Mouse (Mus musculus): ENCODE results near the gene Prkg2. TPM values are rescaled to one million over a fixed set of nuclear protein-coding genes. Genes with fewer than 3 reads are reported as not detected.

Prkg2 gene
- polyA plus RNA-seq (2016; fragmentation: Nextera tagmentation; extraction: Ambion mirVana) = 2.9 and 3.7 TPM in 2 replicates

DNA sequence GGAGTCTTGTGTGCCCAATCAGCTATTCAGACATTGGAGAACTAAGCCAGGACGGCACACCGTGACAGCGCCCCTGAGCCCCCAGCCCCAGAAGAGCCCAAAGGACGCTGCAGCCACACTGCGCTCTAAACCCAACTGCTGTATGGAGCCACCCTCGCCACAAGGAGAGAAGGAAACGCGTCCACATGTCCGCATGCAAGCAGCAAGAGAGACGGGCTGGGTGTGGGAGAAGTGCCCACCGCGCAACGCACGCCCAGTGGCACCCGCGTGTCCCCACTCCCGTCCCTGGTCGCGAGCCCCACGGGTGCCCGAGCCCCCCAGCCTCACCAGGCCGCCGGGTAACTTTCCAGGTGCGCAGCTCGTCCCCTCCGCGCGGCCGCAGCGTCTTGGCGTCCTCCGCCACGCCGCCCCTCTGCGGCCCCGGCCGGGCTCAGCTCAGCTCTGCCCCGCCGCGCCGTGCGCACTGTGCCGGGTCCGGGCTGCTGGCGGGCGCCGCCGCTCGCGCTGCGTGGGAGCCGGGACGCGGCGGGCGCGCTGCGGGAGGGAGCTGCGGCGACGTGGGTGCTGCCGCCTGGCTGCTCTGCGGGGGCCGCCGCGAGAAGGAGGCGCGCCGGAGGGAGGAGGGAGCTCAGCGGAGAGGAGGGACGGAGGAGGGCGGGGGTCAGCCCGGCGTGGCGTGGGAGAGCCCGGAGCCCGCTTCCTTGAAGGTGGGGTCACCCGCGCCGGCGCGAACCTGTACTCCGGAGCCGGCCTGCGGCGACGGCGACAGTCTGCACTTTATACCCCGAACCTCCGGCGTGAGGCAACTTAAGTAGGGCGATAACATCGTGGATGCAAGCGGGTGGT is at the start of gene Prkg2:
Gene Prkg2, minus strand, starts transcription at position 756 of the 846 bp plus-strand sequence.
- H3K4me2 ChIP-seq = peak within 1 kb of the TSS; percentile 98
- peak within 1 kb of the TSS; percentile 78 for H3K4me3 ChIP-seq (replicated peaks)
- peak; percentile 67; the same call in 1 of the 2 replicates for ATAC-seq (ENCODE audit: insufficient number of reproducible peaks, insufficient read depth, low FRiP score, low TSS enrichment, low read depth)
- no peaks in the 10 kb centered on the region for H3K36me3 ChIP-seq
- peaks cover 14% of the 10 kb centered on the region for H3K4me1 ChIP-seq (replicated peaks)
- peak within 1 kb of the TSS; percentile 83 for H3K9ac ChIP-seq (replicated peaks)
- no peaks in the 10 kb centered on the region for H3K9me3 ChIP-seq
- 1% methylated on average over 84 of the region's 94 CpGs for WGBS
- H3K27me3 ChIP-seq = peaks cover 61% of the 10 kb centered on the region
- 0 out of 2 replicates have a peak within 1 kb of the TSS, but pooled peaks have one; percentile 2 for H3K27ac ChIP-seq

DNA sequence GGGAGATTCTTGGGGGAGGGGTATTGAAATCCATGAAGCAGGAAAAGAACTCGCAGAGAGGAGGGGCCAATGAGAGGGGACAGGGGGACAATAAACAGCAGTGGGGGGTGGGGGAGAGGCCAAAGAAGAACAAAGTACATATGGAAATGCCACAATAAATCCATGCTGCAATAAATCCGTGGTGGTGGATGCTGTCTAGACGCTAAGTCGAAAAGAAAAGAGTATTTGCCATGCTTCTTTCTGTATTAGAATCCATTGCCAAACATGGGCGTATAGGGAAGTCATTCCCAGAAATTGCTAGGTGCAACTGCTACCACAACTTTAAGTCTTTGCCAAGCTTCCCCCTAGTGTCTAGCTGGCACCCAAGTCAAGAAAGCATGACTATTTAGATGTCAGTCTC is 46.8 kb upstream of the Prkg2 start:
- no peak overlapping the region for H3K9ac ChIP-seq (replicated peaks)
- no peak for ATAC-seq (ENCODE audit: insufficient number of reproducible peaks, insufficient read depth, low FRiP score, low TSS enrichment, low read depth)
- no peaks in the 10 kb centered on the region for H3K36me3 ChIP-seq
- H3K4me1 ChIP-seq (replicated peaks) = peaks cover 5% of the 10 kb centered on the region; the same call in 1 of the 2 replicates
- H3K4me3 ChIP-seq (replicated peaks) = no peak overlapping the region
- H3K4me2 ChIP-seq = no peak overlapping the region
- H3K27me3 ChIP-seq = no peaks in the 10 kb centered on the region
- 23% methylated on average over 5 of the region's 5 CpGs for WGBS
- no peak overlapping the region for H3K27ac ChIP-seq
- H3K9me3 ChIP-seq = no peaks in the 10 kb centered on the region

DNA sequence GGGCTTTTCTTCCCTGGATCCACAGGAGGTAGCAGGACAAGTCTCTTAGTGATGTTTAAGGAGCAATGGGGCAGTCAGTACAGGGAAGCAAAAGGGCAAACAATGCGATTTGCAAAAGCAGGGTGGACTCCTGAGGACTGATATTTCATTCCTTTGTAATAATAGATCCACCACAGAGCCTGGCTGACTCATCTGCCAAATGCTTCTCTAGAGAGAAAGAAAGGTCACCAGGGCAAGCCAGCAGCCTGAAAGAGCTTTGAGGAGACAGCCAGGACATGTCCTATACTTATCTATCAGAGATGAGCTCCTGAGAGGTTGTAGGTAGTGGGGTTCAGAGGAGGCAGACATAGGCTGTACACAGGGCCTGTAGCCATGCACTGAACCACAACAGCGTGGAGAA is 41.2 kb upstream of the Prkg2 start:
- 73% methylated on average over 2 of the region's 2 CpGs for WGBS
- no peak for ATAC-seq (ENCODE audit: insufficient number of reproducible peaks, insufficient read depth, low FRiP score, low TSS enrichment, low read depth)
- Histone ChIP-seq H3K4me1 (replicated peaks) (peaks cover 15% of the 10 kb centered on the region), H3K27ac (no peak overlapping the region), H3K36me3 (no peaks in the 10 kb centered on the region), H3K27me3 (no peaks in the 10 kb centered on the region), H3K9me3 (no peaks in the 10 kb centered on the region), H3K9ac (replicated peaks) (no peak overlapping the region), H3K4me2 (no peak overlapping the region), H3K4me3 (replicated peaks) (no peak overlapping the region)

DNA sequence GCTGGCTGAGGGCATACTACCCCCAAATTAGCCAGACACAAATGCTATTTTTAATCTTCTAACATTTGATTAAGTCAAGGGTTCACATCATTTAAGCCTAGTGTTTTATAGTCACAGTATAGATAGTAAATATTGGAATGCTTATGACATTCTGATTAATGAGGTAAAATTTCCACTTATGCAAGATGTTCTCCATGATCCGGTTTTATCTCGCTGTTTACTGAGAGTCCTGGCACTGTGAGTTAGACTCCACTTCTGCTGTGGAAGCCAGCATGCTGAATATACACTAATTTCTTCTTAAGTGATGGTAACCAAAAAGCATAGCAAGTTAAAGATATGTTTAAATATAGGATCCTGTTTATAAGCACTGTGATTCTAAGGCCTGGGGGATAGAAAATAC is 31.2 kb upstream of the Prkg2 start:
- ATAC-seq (ENCODE audit: insufficient number of reproducible peaks, insufficient read depth, low FRiP score, low TSS enrichment, low read depth) = no peak
- no peak overlapping the region for H3K4me3 ChIP-seq (replicated peaks)
- no peaks in the 10 kb centered on the region for H3K9me3 ChIP-seq
- H3K36me3 ChIP-seq = no peaks in the 10 kb centered on the region
- no peaks in the 10 kb centered on the region for H3K27me3 ChIP-seq
- no peak overlapping the region for H3K4me2 ChIP-seq
- WGBS = 92% methylated on average over 2 of the region's 2 CpGs
- H3K9ac ChIP-seq (replicated peaks) = no peak overlapping the region
- H3K27ac ChIP-seq = no peak overlapping the region
- no peaks in the 10 kb centered on the region for H3K4me1 ChIP-seq (replicated peaks)

DNA sequence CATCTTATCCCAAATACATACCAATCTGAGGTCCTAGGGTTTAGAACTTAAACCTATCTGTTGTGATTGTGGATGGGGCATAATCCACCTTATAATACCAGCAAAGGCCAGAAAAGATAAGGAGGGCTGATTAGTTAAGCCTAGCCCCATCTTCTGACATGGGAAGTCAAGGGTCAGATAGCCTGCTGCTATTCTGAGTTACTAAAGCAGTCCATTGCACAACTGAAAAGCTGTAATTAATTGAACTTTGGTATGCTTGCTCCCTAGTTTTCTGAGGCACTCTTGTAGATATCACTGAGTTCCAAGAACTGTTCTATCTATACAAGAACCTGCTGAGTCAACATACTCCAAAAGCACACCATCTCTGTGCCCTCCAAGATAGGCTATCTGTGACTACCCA is 25.4 kb upstream of the Prkg2 start:
- Histone ChIP-seq H3K9ac (replicated peaks) (no peak overlapping the region), H3K4me3 (replicated peaks) (no peak overlapping the region), H3K27ac (no peak overlapping the region), H3K4me1 (replicated peaks) (no peaks in the 10 kb centered on the region), H3K36me3 (no peaks in the 10 kb centered on the region), H3K27me3 (no peaks in the 10 kb centered on the region), H3K4me2 (no peak overlapping the region), H3K9me3 (no peaks in the 10 kb centered on the region)
- no peak for ATAC-seq (ENCODE audit: insufficient number of reproducible peaks, insufficient read depth, low FRiP score, low TSS enrichment, low read depth)

DNA sequence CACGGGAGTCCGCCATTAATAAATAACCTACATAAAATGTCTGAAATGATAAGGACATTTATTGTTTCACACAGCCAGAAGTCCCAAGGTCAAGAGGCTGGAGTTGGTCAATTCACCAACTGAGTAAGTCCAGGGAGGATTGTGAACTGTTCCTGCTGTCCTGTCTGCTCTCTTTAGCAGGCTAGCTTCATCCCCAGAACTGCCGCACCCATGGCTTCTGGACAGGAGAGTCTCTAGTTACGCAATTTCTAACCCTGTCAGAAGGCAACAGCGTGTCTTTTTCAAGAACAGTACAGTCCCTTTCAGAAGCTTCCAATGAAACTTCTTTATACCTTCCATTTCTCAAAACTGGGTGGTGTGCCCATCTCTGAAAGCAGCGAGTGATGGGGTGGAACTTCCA is 1.9 kb upstream of the Prkg2 start:
- H3K9me3 ChIP-seq = no peaks in the 10 kb centered on the region
- 93% methylated on average over 6 of the region's 6 CpGs for WGBS
- no peaks in the 10 kb centered on the region for H3K36me3 ChIP-seq
- no peak overlapping the region for H3K9ac ChIP-seq (replicated peaks)
- H3K4me3 ChIP-seq (replicated peaks) = no peak overlapping the region
- H3K4me1 ChIP-seq (replicated peaks) = peaks cover 14% of the 10 kb centered on the region
- no peak for ATAC-seq (ENCODE audit: insufficient number of reproducible peaks, insufficient read depth, low FRiP score, low TSS enrichment, low read depth)
- no peak overlapping the region for H3K27ac ChIP-seq
- H3K27me3 ChIP-seq = peaks cover 61% of the 10 kb centered on the region
- no peak overlapping the region for H3K4me2 ChIP-seq

DNA sequence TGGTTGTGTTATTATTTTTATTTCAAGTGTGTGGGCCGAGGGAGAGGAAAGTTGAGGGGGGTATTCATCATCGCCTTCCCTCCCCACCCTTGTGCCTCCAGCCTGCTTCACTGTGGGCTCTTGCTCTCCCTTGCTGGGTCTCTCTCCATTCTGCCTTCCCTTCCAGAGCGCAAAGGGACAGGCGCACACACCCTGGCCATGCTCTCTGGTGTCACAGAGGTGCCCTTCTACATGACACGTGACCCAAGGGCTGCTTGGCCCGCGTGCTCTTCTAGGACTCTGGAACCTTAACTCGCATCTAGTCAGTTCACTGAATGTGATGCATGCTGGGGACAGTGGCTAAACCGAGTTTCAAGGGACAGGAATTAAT is 276 bp upstream of the Prkg2 start:
- Histone ChIP-seq H3K4me1 (replicated peaks) (peaks cover 14% of the 10 kb centered on the region), H3K36me3 (no peaks in the 10 kb centered on the region), H3K27ac (no peak overlapping the region), H3K9ac (replicated peaks) (peak overlapping the region; percentile 83; the same call in 1 of the 2 replicates), H3K4me2 (peak overlapping the region; percentile 98), H3K9me3 (no peaks in the 10 kb centered on the region), H3K4me3 (replicated peaks) (peak overlapping the region; percentile 78), H3K27me3 (peaks cover 61% of the 10 kb centered on the region)
- peak; percentile 24; the same call in 1 of the 2 replicates for ATAC-seq (ENCODE audit: insufficient number of reproducible peaks, insufficient read depth, low FRiP score, low TSS enrichment, low read depth)
- WGBS = 4% methylated on average over 9 of the region's 9 CpGs

DNA sequence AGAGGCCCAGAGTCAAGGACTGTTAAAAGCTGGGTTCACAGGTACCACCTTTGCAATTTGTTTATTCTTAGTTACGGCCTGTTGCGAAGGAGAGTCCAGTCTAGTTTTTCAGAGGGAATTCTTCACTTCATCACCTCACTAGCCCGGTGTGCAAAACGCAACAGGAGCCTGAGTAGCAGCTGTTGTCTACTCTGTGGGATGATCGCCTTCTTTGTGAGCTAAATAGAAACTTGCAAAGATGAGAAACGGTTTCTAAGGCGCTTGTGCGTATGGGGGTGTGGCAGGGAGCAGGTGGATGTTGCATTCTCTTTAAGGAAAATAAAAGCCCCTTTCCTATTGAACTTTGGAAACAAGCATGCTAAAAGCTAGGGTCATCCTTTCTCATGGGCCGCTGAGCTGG is 1.2 kb downstream of the Prkg2 start:
- peak overlapping the region; percentile 78 for H3K4me3 ChIP-seq (replicated peaks)
- peaks cover 14% of the 10 kb centered on the region for H3K4me1 ChIP-seq (replicated peaks)
- ATAC-seq (ENCODE audit: insufficient number of reproducible peaks, insufficient read depth, low FRiP score, low TSS enrichment, low read depth) = no peak
- no peak overlapping the region for H3K27ac ChIP-seq
- no peak overlapping the region for H3K9ac ChIP-seq (replicated peaks)
- WGBS = 57% methylated on average over 9 of the region's 9 CpGs
- H3K36me3 ChIP-seq = no peaks in the 10 kb centered on the region
- peaks cover 3% of the 10 kb centered on the region; the same call in 1 of the 2 replicates for H3K9me3 ChIP-seq
- H3K27me3 ChIP-seq = peaks cover 61% of the 10 kb centered on the region
- H3K4me2 ChIP-seq = peak overlapping the region; percentile 98

DNA sequence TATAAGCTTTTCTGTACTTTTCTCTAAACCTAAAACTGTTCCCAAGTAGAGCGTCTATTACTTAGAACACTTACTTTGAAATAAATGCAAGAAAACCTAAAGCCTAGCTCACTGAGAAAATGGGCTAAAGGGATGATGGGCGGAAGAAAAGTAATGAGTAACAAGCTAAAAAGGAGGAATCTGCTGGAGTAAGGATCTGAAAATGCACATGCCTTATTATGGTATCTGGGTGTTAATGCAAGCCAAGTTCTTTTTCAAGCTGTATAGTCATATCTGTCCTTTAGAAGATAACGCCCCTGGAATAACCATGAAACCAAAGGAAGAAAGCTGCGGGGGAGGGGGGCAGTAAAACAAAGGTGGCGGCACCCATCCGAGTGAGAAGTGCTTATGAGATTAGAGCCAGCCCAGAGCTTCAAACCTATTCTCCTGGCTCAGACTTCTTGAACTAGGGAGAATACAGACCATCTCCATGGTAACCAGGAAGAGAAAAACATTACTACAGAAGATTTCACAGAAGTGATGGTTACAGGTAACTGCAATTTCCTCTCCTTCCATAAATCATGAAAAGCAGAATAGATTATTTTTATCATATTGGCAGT is 5.5 kb downstream of the Prkg2 start:
- Histone ChIP-seq H3K4me1 (replicated peaks) (peaks cover 6% of the 10 kb centered on the region; the same call in 1 of the 2 replicates), H3K27ac (no peak overlapping the region), H3K27me3 (peaks cover 24% of the 10 kb centered on the region), H3K36me3 (no peaks in the 10 kb centered on the region), H3K9ac (replicated peaks) (no peak overlapping the region), H3K9me3 (peaks cover 4% of the 10 kb centered on the region; the same call in 1 of the 2 replicates), H3K4me3 (replicated peaks) (no peak overlapping the region), H3K4me2 (no peak overlapping the region)
- ATAC-seq (ENCODE audit: insufficient number of reproducible peaks, insufficient read depth, low FRiP score, low TSS enrichment, low read depth) = no peak
- 72% methylated on average over 6 of the region's 6 CpGs for WGBS

DNA sequence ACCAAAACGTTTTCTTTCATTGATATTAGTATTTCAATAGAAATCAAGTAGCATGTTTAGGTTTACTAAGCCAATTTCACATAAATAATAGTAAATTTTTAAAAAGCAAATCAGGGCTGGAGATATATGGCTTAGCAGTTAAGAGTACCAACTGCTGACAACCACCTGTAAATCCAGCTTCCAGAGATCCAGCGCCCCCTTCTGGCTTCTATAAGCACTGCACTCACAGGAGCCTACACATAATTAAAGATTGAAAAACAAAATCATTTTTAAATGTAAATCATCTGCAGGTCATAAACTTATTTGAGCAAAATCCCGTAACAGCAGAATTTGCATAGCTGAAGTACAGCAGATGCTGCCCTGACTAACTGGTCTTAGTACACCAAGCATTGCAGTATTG is 10.8 kb downstream of the Prkg2 start:
- Histone ChIP-seq H3K36me3 (no peaks in the 10 kb centered on the region), H3K4me1 (replicated peaks) (no peaks in the 10 kb centered on the region; the same call in 1 of the 2 replicates), H3K9ac (replicated peaks) (no peak overlapping the region), H3K9me3 (peaks cover 4% of the 10 kb centered on the region; the same call in 1 of the 2 replicates), H3K27me3 (no peaks in the 10 kb centered on the region), H3K4me2 (no peak overlapping the region), H3K4me3 (replicated peaks) (no peak overlapping the region), H3K27ac (no peak overlapping the region)
- ATAC-seq (ENCODE audit: insufficient number of reproducible peaks, insufficient read depth, low FRiP score, low TSS enrichment, low read depth) = no peak
- WGBS = 70% methylated on average over 3 of the region's 3 CpGs

DNA sequence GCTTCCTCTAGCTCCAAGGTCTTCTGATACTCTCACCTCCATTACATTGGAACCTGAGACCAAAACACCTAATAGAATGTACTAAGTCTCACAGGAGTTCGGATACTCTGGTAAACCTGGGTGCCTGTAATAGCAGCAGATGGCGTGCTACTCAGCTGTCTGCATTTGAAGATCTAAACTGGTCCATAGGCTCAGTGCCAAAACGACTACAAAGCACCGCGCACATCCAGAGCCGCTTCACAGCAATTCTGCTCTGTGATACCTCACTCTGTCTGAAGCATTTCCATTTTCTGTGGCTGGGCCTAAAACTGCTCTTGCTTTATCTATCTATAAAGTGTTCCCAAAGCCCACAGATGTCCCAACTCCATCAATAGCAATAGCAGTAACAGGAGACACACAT is 17.4 kb downstream of the Prkg2 start:
- Histone ChIP-seq H3K36me3 (no peaks in the 10 kb centered on the region), H3K4me2 (no peak overlapping the region), H3K27me3 (no peaks in the 10 kb centered on the region), H3K4me3 (replicated peaks) (no peak overlapping the region), H3K4me1 (replicated peaks) (no peaks in the 10 kb centered on the region; the same call in 1 of the 2 replicates), H3K27ac (no peak overlapping the region), H3K9ac (replicated peaks) (no peak overlapping the region), H3K9me3 (no peaks in the 10 kb centered on the region)
- WGBS = 88% methylated on average over 6 of the region's 6 CpGs
- no peak for ATAC-seq (ENCODE audit: insufficient number of reproducible peaks, insufficient read depth, low FRiP score, low TSS enrichment, low read depth)

All from limb, embryonic 12.5 days (tissue).